Mouse (Mus musculus) erythroblast, adult 5-6 weeks (primary cell): ENCODE measurements around the gene Sys1. TPM values are rescaled to one million over a fixed set of nuclear protein-coding genes. Genes with fewer than 3 reads are reported as not detected.

Experiments
- ATAC-seq: replicated peaks from 2 replicates; pipeline ENCODE4 v1.8.0; 2016; ENCODE audit warnings: moderate number of reproducible peaks, mild to moderate bottlenecking, moderate TSS enrichment, inconsistent platforms; ENCODE audit not compliant: poor library complexity, low FRiP score, severe bottlenecking
- total RNA-seq, 2 experiments: library from RNA; stranded (forward) in 1 of 2; stranded (reverse) in 1 of 2; fragments of 150-400 nt in 1 of 2; fragments of 200-764, 138-1000 nt in 1 of 2; gene quantifications; 2 replicates each; pipeline versions ENCODE4 v1.2.3 to v1.2.4; 2015 to 2017; ENCODE audit warnings: low replicate concordance in 2 of 2

Sys1 gene
- total RNA-seq, 2 experiments from 2014 or later = 3.7 to 7.1 TPM

DNA sequence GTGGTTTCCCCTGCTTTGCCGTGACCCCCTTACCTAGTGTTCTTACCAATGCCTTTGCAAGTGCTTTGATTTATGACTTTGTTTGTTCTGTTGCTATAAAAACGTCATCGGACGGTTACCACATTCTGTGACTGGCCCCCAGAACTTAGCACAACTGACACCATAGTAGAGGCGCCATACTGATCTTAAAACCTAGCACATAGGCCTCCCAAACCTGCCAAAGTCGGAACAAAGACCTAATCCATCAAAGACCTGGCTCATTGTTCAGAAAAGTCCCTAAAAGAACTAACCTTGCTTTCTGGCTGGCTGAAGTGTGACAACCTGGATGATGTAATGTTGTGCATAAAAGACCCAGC, 62.4 kb downstream of the Sys1 start:
- ATAC-seq = no peak

DNA sequence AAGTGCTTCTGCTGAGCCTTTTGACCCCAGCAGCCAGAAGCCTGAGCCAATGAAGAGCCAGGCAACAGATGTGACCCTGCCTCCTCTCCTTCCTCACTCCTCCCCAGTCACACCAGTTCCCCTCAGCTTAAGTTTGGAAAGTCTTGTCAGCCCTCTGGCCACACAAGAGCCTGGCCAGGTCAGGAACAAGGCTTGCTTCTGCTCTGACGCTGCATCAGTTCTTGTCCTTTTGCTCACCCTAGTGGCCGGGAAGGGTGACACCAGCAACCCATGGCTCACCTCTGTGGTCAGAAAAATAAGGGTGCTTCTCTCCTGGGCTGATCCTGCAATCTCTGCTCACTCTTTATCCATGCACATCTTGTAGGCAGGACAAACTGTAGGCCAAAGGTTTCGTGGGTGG, 64.0 kb downstream of the Sys1 start:
- 0 out of 2 replicates have a peak, but pooled peaks have one; percentile 49 for ATAC-seq

DNA sequence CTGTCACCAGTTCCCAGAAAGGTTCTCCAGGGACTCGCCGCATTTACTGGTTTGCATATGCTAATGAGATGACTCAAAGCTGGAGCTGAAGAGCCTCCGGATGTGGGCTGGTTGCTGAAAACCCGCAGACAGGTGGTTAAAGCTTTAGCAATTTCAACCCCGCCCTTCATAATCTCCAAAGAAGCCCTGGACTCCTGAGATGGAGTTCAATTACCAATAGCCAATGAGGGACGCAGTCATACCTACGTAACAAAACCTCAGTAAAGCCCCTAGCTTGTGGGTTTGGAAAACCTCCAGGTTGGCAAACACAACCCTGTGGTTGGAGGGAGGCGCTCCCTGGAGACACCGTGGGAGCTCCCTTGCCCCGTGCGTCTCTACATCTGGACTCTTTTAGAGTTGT, 65.1 kb downstream of the Sys1 start:
- ATAC-seq = no peak

DNA sequence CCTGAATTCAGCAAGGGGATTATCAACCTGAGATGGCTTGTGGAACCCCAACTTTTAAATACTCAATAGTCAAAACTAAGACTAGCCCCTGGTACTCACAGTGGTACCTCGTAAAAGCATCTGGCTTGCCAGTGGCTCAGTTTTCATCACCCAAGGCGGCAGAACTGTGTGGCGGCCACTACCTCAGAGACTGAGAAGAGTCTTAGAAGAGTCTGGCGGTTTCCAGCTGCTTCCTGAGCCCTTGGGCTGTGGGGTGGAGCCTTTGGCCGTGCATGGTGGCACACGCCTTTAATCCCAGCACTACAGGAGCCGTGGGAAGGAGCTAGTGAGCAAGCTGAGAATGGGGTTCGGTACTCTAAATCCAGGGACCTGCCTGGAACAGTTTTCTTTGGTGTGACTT, 65.5 kb downstream of the Sys1 start:
- ATAC-seq = no peak

DNA sequence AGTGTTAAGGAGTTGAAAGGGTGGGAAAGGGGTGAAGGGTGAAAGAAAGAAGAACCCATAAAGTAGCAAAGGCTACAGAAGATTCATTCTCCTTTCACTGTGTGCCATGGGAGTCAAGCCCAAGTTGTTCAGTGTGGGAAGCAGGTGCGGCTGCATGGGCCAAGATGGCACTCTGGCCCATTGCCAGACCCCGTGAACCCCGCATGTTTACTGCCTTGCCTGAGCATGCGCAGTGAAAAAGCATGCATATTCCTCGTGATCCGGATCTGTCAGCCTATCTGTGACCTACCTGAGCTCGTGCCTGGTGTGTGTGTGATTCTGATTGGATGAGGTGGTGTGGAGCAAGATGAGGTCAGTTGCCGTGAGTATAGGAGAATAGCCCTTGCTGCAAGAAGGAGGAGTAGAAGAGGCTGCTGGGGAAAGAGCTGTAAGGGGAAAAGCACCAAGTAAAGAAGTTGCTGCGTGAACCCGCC, 66.6 kb downstream of the Sys1 start:
- no peak for ATAC-seq

DNA sequence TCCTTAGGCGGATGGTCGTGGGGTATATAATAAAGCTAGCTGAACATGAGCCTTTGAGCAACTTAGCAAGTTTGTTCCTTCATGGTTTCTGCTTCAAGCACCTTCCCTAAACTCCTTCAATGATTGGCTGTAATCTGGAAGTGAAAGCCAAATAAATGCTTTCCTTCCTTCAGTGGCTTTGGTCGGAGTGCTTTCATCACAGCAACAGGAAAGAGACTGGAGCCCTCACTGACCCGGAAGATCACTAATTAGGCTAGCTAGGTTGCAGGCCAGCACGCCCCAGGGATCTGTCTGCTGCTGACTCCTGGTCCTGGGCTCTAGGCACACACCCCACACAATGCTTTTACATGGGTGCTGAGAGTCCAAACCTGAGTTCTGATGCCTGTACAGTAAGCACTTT, 71.8 kb downstream of the Sys1 start:
- no peak for ATAC-seq

Other genes with a start within 250 kb of the Sys1 start
- not detected in 2 replicates for gene Wfdc15b, start 235.3 kb upstream of the Sys1 start, total RNA-seq (2015; ENCODE audit: low replicate concordance)
- not detected in 2 replicates for gene Wfdc15b, start 235.3 kb upstream of the Sys1 start, total RNA-seq (2017; ENCODE audit: low replicate concordance)
- gene Svs2, start 218.5 kb upstream of the Sys1 start, total RNA-seq (2015; ENCODE audit: low replicate concordance) = not detected in 2 replicates
- gene Svs2, start 218.5 kb upstream of the Sys1 start, total RNA-seq (2017; ENCODE audit: low replicate concordance) = not detected in 2 replicates
- gene Svs3b, start 200.3 kb upstream of the Sys1 start, total RNA-seq (2015; ENCODE audit: low replicate concordance) = not detected in 2 replicates
- not detected in 2 replicates for gene Svs3b, start 200.3 kb upstream of the Sys1 start, total RNA-seq (2017; ENCODE audit: low replicate concordance)
- gene Svs4, start 178.5 kb upstream of the Sys1 start, total RNA-seq (2015; ENCODE audit: low replicate concordance) = not detected in 2 replicates
- gene Svs4, start 178.5 kb upstream of the Sys1 start, total RNA-seq (2017; ENCODE audit: low replicate concordance) = not detected in 2 replicates
- not detected in 2 replicates for gene Svs3a, start 167.7 kb upstream of the Sys1 start, total RNA-seq (2015; ENCODE audit: low replicate concordance)
- not detected in 2 replicates for gene Svs3a, start 167.7 kb upstream of the Sys1 start, total RNA-seq (2017; ENCODE audit: low replicate concordance)
- gene Svs6, start 140.2 kb upstream of the Sys1 start, total RNA-seq (2015; ENCODE audit: low replicate concordance) = not detected in 2 replicates
- not detected in 2 replicates for gene Svs6, start 140.2 kb upstream of the Sys1 start, total RNA-seq (2017; ENCODE audit: low replicate concordance)
- gene Svs5, start 124.2 kb upstream of the Sys1 start, total RNA-seq (2015; ENCODE audit: low replicate concordance) = not detected in 2 replicates
- not detected in 2 replicates for gene Svs5, start 124.2 kb upstream of the Sys1 start, total RNA-seq (2017; ENCODE audit: low replicate concordance)
- 78.0 and 99.7 TPM in 2 replicates for gene Slpi, start 67.9 kb upstream of the Sys1 start, total RNA-seq (2015; ENCODE audit: low replicate concordance)
- 6.9 and 12.7 TPM in 2 replicates for gene Slpi, start 67.9 kb upstream of the Sys1 start, total RNA-seq (2017; ENCODE audit: low replicate concordance)
- not detected in 2 replicates for gene Rbpjl, start 53.8 kb upstream of the Sys1 start, total RNA-seq (2015; ENCODE audit: low replicate concordance)
- gene Rbpjl, start 53.8 kb upstream of the Sys1 start, total RNA-seq (2017; ENCODE audit: low replicate concordance) = not detected in 2 replicates
- not detected in 2 replicates for gene Matn4, start 51.8 kb upstream of the Sys1 start, total RNA-seq (2015; ENCODE audit: low replicate concordance)
- not detected in 2 replicates for gene Matn4, start 51.8 kb upstream of the Sys1 start, total RNA-seq (2017; ENCODE audit: low replicate concordance)
- 0.38 and 0.42 TPM in 2 replicates for gene Sdc4, start 13.1 kb upstream of the Sys1 start, total RNA-seq (2015; ENCODE audit: low replicate concordance)
- gene Sdc4, start 13.1 kb upstream of the Sys1 start, total RNA-seq (2017; ENCODE audit: low replicate concordance) = 0.09 and 0.98 TPM in 2 replicates
- not detected in 2 replicates for gene Gm20458, start 4.0 kb downstream of the Sys1 start, total RNA-seq (2015; ENCODE audit: low replicate concordance)
- not detected in 2 replicates for gene Gm20458, start 4.0 kb downstream of the Sys1 start, total RNA-seq (2017; ENCODE audit: low replicate concordance)
- not detected in 2 replicates for gene Trp53tg5, start 16.8 kb downstream of the Sys1 start, total RNA-seq (2015; ENCODE audit: low replicate concordance)
- not detected in 2 replicates for gene Trp53tg5, start 16.8 kb downstream of the Sys1 start, total RNA-seq (2017; ENCODE audit: low replicate concordance)
- gene Dbndd2, start 29.1 kb downstream of the Sys1 start, total RNA-seq (2015; ENCODE audit: low replicate concordance) = 2.1 TPM in 1 of 2 replicates, not detected in the other
- 0.84 and 3.9 TPM in 2 replicates for gene Dbndd2, start 29.1 kb downstream of the Sys1 start, total RNA-seq (2017; ENCODE audit: low replicate concordance)
- gene Pigt, start 40.6 kb downstream of the Sys1 start, total RNA-seq (2015; ENCODE audit: low replicate concordance) = 13.6 and 17.1 TPM in 2 replicates
- gene Pigt, start 40.6 kb downstream of the Sys1 start, total RNA-seq (2017; ENCODE audit: low replicate concordance) = 7.0 and 8.6 TPM in 2 replicates
- not detected in 2 replicates for gene Wfdc2, start 105.4 kb downstream of the Sys1 start, total RNA-seq (2015; ENCODE audit: low replicate concordance)
- gene Wfdc2, start 105.4 kb downstream of the Sys1 start, total RNA-seq (2017; ENCODE audit: low replicate concordance) = not detected in 2 replicates
- gene Spint3, start 116.5 kb downstream of the Sys1 start, total RNA-seq (2015; ENCODE audit: low replicate concordance) = not detected in 2 replicates
- gene Spint3, start 116.5 kb downstream of the Sys1 start, total RNA-seq (2017; ENCODE audit: low replicate concordance) = not detected in 2 replicates
- gene Wfdc6a, start 128.5 kb downstream of the Sys1 start, total RNA-seq (2015; ENCODE audit: low replicate concordance) = not detected in 2 replicates
- gene Wfdc6a, start 128.5 kb downstream of the Sys1 start, total RNA-seq (2017; ENCODE audit: low replicate concordance) = not detected in 2 replicates
- not detected in 2 replicates for gene Eppin, start 136.6 kb downstream of the Sys1 start, total RNA-seq (2015; ENCODE audit: low replicate concordance)
- not detected in 2 replicates for gene Eppin, start 136.6 kb downstream of the Sys1 start, total RNA-seq (2017; ENCODE audit: low replicate concordance)
- gene Wfdc6b, start 156.6 kb downstream of the Sys1 start, total RNA-seq (2015; ENCODE audit: low replicate concordance) = not detected in 2 replicates
- not detected in 2 replicates for gene Wfdc6b, start 156.6 kb downstream of the Sys1 start, total RNA-seq (2017; ENCODE audit: low replicate concordance)
- not detected in 2 replicates for gene Wfdc8, start 156.7 kb downstream of the Sys1 start, total RNA-seq (2015; ENCODE audit: low replicate concordance)
- gene Wfdc8, start 156.7 kb downstream of the Sys1 start, total RNA-seq (2017; ENCODE audit: low replicate concordance) = not detected in 2 replicates
- not detected in 2 replicates for gene Wfdc16, start 181.8 kb downstream of the Sys1 start, total RNA-seq (2015; ENCODE audit: low replicate concordance)
- not detected in 2 replicates for gene Wfdc16, start 181.8 kb downstream of the Sys1 start, total RNA-seq (2017; ENCODE audit: low replicate concordance)
- gene Wfdc10, start 199.1 kb downstream of the Sys1 start, total RNA-seq (2015; ENCODE audit: low replicate concordance) = not detected in 2 replicates
- not detected in 2 replicates for gene Wfdc10, start 199.1 kb downstream of the Sys1 start, total RNA-seq (2017; ENCODE audit: low replicate concordance)
- gene Wfdc9, start 199.6 kb downstream of the Sys1 start, total RNA-seq (2015; ENCODE audit: low replicate concordance) = not detected in 2 replicates
- not detected in 2 replicates for gene Wfdc9, start 199.6 kb downstream of the Sys1 start, total RNA-seq (2017; ENCODE audit: low replicate concordance)
- not detected in 2 replicates for gene Wfdc11, start 217.1 kb downstream of the Sys1 start, total RNA-seq (2015; ENCODE audit: low replicate concordance)
- 0.77 TPM in 1 of 2 replicates, not detected in the other for gene Wfdc11, start 217.1 kb downstream of the Sys1 start, total RNA-seq (2017; ENCODE audit: low replicate concordance)
- not detected in 2 replicates for gene Wfdc13, start 228.1 kb downstream of the Sys1 start, total RNA-seq (2015; ENCODE audit: low replicate concordance)
- not detected in 2 replicates for gene Wfdc13, start 228.1 kb downstream of the Sys1 start, total RNA-seq (2017; ENCODE audit: low replicate concordance)
- not detected in 2 replicates for gene Spint4, start 241.5 kb downstream of the Sys1 start, total RNA-seq (2015; ENCODE audit: low replicate concordance)
- gene Spint4, start 241.5 kb downstream of the Sys1 start, total RNA-seq (2017; ENCODE audit: low replicate concordance) = not detected in 2 replicates